Mouse (Mus musculus) lung, embryonic 14.5 days (tissue): Measurements from ENCODE around the gene Gm7168. TPM values are rescaled to one million over a fixed set of nuclear protein-coding genes. Genes with fewer than 3 reads are reported as not detected.
A peak's percentile ranks its signal among the peaks of the same experiment; 100 is the strongest.
"Not testable (repeated sequence)": the region's sequence is repeated elsewhere in the genome, so short reads cannot be mapped to it uniquely, and the experiment has no call there.

Experiments
- ATAC-seq: fragments of 200-750 bp; cut with Nextera tagmentation; 2 replicates; pipeline ENCODE4 v1.8.0; 2017; ENCODE audit warnings: mild to moderate bottlenecking, moderate TSS enrichment, moderate library complexity; ENCODE audit not compliant: insufficient read depth
- DNase-seq: peaks from one replicate; pipeline ENCODE4 v3.0.0-alpha.2; 2015
- H3K27ac ChIP-seq: fragments of 300-500 bp; sonication (generic); 2 replicates; pipeline ENCODE4 v1.5.1; 2014; ENCODE audit warnings: low read depth, mild to moderate bottlenecking, moderate library complexity
- H3K27me3 ChIP-seq: fragments of 300-500 bp; sonication (generic); 2 replicates; pipeline ENCODE4 v1.6.1; 2014; ENCODE audit warnings: low read length, control low read depth; ENCODE audit not compliant: insufficient read depth
- H3K36me3 ChIP-seq: fragments of 300-500 bp; sonication (generic); 2 replicates; pipeline ENCODE4 v1.6.1; 2014; ENCODE audit warnings: control low read depth; ENCODE audit not compliant: insufficient read depth
- H3K4me1 ChIP-seq: fragments of 300-500 bp; sonication (generic); 2 replicates; pipeline ENCODE4 v1.6.1; 2014; ENCODE audit warnings: antibody characterized with exemption, control low read depth; ENCODE audit not compliant: insufficient read depth
- H3K4me2 ChIP-seq: fragments of 300-500 bp; sonication (generic); 2 replicates; pipeline ENCODE4 v1.6.1; 2014; ENCODE audit warnings: mild to moderate bottlenecking
- H3K4me3 ChIP-seq: fragments of 300-500 bp; sonication (generic); 2 replicates; pipeline ENCODE4 v1.5.1; 2014; ENCODE audit warnings: low read depth, low read length
- H3K9ac ChIP-seq: fragments of 300-500 bp; sonication (generic); 2 replicates; pipeline ENCODE4 v1.6.1; 2014
- H3K9me3 ChIP-seq: fragments of 300-500 bp; sonication (generic); 2 replicates; pipeline ENCODE4 v1.6.1; 2016; ENCODE audit warnings: low read depth, low read length, control low read depth
- CTCF ChIP-seq: IDR thresholded peaks from 2 replicates; pipeline ENCODE4 v1.5.1; 2016; ENCODE audit warnings: antibody characterized with exemption, low read depth
- WGBS: fragments of 180-500 bp; shearing (Covaris S2); extraction: QIAGEN DNeasy Blood & Tissue Kit; methylation state at CpG from one replicate; pipeline ENCODE4 v1.1.7; 2014; 5-methylcytosine and 5-hydroxymethylcytosine counted together
- polyA plus RNA-seq: library from polyadenylated mRNA; unstranded; fragments of >200 nt; fragmentation: Nextera tagmentation; extraction: Ambion mirVana; gene quantifications from 2 replicates; pipeline ENCODE4 v1.2.1, GENCODE M21; 2014

The Gm7168 gene
- polyA plus RNA-seq, 1 experiment from 2014 or later: not detected

DNA sequence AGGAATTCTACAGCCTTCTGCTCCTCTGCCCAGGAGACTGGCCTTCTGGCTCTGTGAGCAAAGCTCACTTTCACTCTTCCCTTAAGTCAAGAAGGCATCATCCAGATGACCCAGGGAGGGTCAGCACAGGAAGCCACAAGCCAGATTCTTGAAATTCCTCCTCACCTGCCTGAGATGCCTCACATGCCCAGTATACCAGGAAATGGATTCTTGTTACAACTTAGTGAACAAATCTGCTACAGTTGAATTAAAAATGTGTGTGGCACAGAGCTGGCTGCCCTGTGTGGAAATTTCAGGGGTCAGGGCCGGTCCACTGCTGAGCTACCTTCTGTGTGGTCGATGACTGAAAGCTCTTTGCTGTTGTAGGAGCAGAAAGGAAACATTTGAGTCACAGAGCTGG lies 27.4 kb upstream of the Gm7168 start:
- ATAC-seq: peak; percentile 28; the same call in 1 of the 2 replicates
- no peak for TF ChIP-seq CTCF
- Histone ChIP-seq H3K27ac (no peak overlapping the region), H3K4me3 (no peak overlapping the region), H3K36me3 (no peaks in the 10 kb centered on the region), H3K4me1 (no peaks in the 10 kb centered on the region), H3K9me3 (no peaks in the 10 kb centered on the region), H3K4me2 (no peak overlapping the region), H3K9ac (no peak overlapping the region), H3K27me3 (no peaks in the 10 kb centered on the region)
- peak; percentile 27 for DNase-seq
- 58% methylated on average over 2 of the region's 2 CpGs for WGBS

DNA sequence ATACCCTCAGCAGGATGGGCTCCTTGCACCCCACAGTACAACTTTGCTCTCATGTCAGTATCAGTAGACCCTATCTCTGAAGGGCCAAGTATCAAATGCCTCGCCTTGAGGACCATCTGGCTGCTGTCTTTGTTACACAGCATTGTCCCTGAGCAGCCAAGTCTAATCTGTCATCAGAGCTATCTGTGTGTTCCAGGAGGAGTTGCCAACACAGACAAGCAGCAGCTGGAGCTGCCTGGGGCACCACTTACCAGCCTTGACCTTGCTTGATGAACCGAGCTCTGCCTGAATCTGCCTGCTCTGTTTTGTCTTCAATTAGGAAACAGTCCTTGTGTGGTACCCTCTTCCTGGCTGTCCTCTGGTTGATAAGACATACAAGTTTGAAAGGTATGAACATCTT lies 24.8 kb upstream of the Gm7168 start:
- Histone ChIP-seq H3K27ac (no peak overlapping the region), H3K36me3 (no peaks in the 10 kb centered on the region), H3K9ac (no peak overlapping the region), H3K27me3 (no peaks in the 10 kb centered on the region), H3K4me3 (no peak overlapping the region), H3K9me3 (no peaks in the 10 kb centered on the region), H3K4me1 (no peaks in the 10 kb centered on the region), H3K4me2 (no peak overlapping the region)
- DNase-seq (peak; percentile 48), ATAC-seq (no peak)
- TF ChIP-seq CTCF: no peak
- WGBS: 44% methylated on average over 2 of the region's 2 CpGs

DNA sequence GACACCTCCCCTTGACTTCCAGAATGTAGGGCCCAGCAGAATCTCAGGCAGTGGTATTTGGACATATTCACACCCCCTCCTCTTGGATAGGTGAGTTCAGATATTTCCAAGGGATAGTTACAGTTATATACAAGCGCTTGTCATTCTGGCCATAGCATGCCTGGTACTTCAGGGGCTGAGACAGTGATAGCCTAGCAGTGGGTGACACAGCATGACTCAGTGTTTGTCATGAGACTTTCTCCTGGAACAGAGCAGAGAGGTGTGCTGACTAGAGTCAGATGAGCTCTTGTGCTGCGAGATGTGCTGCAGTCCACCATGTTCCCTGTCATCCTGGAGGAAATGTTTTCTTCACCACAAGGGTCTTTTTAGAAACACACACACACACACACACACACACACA lies 23.6 kb upstream of the Gm7168 start:
- Histone ChIP-seq H3K27ac (no peak overlapping the region), H3K4me3 (no peak overlapping the region), H3K9me3 (no peaks in the 10 kb centered on the region), H3K9ac (no peak overlapping the region), H3K4me2 (no peak overlapping the region), H3K36me3 (no peaks in the 10 kb centered on the region), H3K4me1 (no peaks in the 10 kb centered on the region), H3K27me3 (no peaks in the 10 kb centered on the region)
- no peak for ATAC-seq
- DNase-seq: no peak
- WGBS: 78% methylated on average over 2 of the region's 2 CpGs
- TF ChIP-seq CTCF: no peak

DNA sequence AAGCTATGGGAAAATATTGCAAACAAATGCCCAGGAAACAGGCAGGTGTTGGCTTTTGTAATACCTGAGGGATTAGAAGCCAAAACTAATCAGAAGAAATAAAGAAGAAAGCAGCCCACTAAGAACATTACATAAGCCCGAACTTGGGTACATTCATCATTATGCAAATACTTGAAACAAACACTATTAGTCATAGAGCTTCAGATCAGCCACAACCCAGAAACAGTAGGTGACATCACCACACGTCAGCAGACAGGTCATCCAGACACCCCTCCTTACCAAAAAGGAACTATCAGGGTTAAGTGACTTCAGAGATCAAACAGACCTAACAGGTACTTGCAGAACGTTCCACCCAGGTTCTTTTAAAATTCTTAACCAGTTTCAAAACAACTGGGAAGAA lies 22.2 kb upstream of the Gm7168 start:
- no peaks in the 10 kb centered on the region for H3K9me3 ChIP-seq
- no peak overlapping the region for H3K27ac ChIP-seq
- H3K27me3 ChIP-seq: no peaks in the 10 kb centered on the region
- WGBS: 32% methylated on average over 3 of the region's 3 CpGs
- no peak overlapping the region for H3K9ac ChIP-seq
- no peaks in the 10 kb centered on the region for H3K36me3 ChIP-seq
- no peak overlapping the region for H3K4me3 ChIP-seq
- no peak for TF ChIP-seq CTCF
- H3K4me1 ChIP-seq: no peaks in the 10 kb centered on the region
- no peak for DNase-seq
- no peak overlapping the region for H3K4me2 ChIP-seq
- no peak for ATAC-seq

DNA sequence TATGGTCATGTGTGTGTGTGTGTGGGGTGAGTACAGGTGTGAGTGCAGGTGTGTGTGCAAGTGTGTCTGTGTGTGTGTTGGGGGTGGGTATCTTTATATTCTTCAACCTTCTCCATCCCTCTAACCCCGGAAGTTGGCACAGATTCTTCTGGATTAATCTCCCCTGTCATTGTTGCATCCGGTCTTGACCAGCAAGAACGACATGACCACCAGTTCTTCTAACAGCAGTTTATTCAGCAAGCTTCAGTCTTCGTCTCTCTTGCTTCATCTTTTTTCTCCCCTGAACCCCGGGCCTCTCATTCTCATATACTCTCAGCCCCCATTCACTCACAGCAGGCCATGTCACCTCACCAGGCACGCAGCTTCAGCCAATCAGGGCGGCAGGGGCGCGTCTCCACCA lies 17.8 kb upstream of the Gm7168 start:
- no peaks in the 10 kb centered on the region for H3K4me1 ChIP-seq
- no peaks in the 10 kb centered on the region for H3K9me3 ChIP-seq
- H3K27ac ChIP-seq: no peak overlapping the region
- no peak for TF ChIP-seq CTCF
- no peak for DNase-seq
- no peak overlapping the region for H3K9ac ChIP-seq
- H3K4me2 ChIP-seq: no peak overlapping the region
- no peak for ATAC-seq
- no peak overlapping the region for H3K4me3 ChIP-seq
- no peaks in the 10 kb centered on the region for H3K27me3 ChIP-seq
- no peaks in the 10 kb centered on the region for H3K36me3 ChIP-seq
- WGBS: 77% methylated on average over 9 of the region's 9 CpGs

DNA sequence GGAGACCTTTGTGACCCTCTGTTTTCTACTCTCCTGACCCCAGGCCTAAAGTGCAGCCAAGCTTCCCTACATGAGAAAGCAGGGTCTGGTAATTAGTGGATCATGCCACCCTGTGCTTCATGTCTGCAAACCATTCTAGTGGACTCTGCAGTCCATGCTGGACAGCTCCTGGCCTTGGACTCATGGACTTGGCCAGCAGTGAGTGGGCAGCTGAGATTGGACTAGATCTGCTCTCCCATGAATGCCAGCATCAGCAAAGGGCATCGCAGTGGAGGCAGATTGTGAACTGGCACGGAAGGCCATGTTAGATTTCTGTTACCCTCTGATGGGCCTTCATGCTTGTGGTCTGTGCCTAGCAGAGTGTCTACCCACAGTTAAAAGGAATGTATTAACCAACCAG lies 12.8 kb upstream of the Gm7168 start:
- H3K27me3 ChIP-seq, H3K9ac ChIP-seq, DNase-seq, H3K4me3 ChIP-seq, H3K4me1 ChIP-seq, H3K9me3 ChIP-seq, H3K4me2 ChIP-seq, H3K27ac ChIP-seq, ATAC-seq, H3K36me3 ChIP-seq: not testable (repeated sequence)
- 97% methylated on average over 2 of the region's 2 CpGs for WGBS

DNA sequence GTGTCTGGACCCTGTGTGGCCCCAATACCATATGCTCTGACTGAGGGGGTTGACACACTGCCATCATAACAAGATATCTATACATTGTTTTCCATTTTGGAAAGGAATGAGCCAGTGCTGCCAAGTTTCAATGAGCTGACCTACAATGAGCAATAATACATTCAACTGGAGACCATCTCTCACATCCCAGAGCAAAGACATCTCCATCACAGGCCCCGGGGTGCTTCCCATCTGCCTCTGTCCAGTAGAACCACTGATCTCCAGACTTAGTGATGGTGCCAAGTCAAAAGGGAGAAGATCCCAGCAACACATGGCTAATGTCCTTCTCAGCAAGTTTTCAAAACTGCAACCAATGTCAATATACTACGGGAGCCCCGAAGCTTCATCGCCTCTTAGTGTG lies 10.4 kb upstream of the Gm7168 start:
- DNase-seq: no peak
- H3K27me3 ChIP-seq: no peaks in the 10 kb centered on the region
- H3K9me3 ChIP-seq: no peaks in the 10 kb centered on the region
- no peak for ATAC-seq
- no peak overlapping the region for H3K9ac ChIP-seq
- H3K4me2 ChIP-seq: no peak overlapping the region
- TF ChIP-seq CTCF: no peak
- no peaks in the 10 kb centered on the region for H3K4me1 ChIP-seq
- H3K4me3 ChIP-seq: no peak overlapping the region
- WGBS: 84% methylated on average over 4 of the region's 4 CpGs
- H3K27ac ChIP-seq: no peak overlapping the region
- H3K36me3 ChIP-seq: no peaks in the 10 kb centered on the region

DNA sequence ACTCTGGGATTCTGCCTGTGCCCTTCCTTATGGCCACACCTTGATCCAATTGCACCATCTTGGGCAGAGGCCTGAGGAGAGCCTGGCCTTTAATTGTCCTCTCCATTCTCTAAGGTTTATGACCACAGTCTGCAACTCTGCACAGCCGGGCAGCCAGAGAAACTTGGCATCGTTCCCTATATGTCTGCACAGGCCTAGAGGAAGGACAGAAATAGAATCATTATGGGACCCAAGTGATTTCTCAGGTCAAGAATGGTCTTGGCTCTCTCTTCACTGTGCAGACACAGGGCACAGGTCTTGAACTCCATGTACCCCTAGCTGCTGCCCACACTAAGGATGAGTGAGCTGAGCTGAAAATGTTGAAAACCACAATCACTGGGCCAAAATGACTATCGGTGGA lies 9.5 kb upstream of the Gm7168 start:
- no peak for TF ChIP-seq CTCF
- H3K9ac ChIP-seq: no peak overlapping the region
- WGBS: 55% methylated on average over 3 of the region's 3 CpGs
- no peak; the same call in 1 of the 2 replicates for ATAC-seq
- H3K27me3 ChIP-seq: no peaks in the 10 kb centered on the region
- no peak overlapping the region for H3K4me2 ChIP-seq
- no peaks in the 10 kb centered on the region for H3K4me1 ChIP-seq
- H3K9me3 ChIP-seq: no peaks in the 10 kb centered on the region
- DNase-seq: peak; percentile 75
- H3K27ac ChIP-seq: no peak overlapping the region
- H3K36me3 ChIP-seq: no peaks in the 10 kb centered on the region
- H3K4me3 ChIP-seq: no peak overlapping the region

DNA sequence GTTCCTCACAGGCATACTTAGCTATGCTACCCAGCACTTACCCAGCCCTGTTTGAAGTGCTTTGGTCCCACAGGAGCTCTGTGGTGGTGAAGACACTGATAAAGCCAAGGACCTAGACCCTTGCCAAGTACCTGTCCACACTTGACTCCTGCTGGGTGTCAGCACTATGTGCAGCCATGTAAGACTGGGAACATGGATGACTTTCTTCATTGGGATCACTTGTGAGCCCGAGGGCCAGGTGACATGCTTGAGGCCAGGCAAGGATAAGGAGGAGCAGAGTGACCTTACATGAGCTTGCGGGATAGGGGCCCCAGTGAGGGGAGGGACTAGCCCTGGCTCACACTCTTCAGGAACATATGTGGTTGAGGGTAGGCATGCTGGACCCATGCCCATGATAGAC lies 8.9 kb upstream of the Gm7168 start:
- 77% methylated on average over 2 of the region's 2 CpGs for WGBS
- not testable (repeated sequence) for H3K4me3 ChIP-seq, H3K9me3 ChIP-seq, ATAC-seq, H3K9ac ChIP-seq, H3K4me2 ChIP-seq, H3K27ac ChIP-seq, DNase-seq, H3K27me3 ChIP-seq, H3K36me3 ChIP-seq, H3K4me1 ChIP-seq
